In the genomic region with DNA sequence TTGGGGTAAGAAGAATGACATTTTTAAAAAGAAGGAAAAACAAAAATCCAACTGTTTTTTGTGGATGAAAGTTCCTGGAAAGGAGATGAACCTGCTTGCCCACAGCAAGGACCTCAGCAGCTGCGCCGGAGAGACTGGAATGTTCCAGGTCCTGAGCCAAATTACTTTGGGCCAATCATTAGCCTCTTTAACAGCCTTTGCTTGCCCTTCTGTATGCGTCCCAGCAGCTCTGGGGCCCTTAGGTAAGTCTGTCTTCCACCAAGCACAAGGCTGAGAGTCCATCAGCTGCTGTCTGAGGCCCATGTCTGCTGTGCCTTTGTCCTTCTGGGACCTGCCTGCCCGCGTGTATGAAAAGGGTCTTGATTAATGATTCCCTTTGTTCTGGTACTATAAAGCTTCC, we compare ENCODE assay signal across 9 mouse cellular contexts.
A peak's percentile ranks its signal among the peaks of the same experiment; 100 is the strongest.
DNase-seq lines count a peak whose midpoint lies in the region; ATAC-seq lines count a peak whose summit lies in the region.
"Had no signal": no experiment of that assay in that cellular context is flagged by ENCODE, and none has a peak within 500 bp of the region (broad histone marks: within the 10 kb centered on the region; RNA-seq: fewer than 3 reads in every experiment).

No protein-coding gene starts in this region.

- no peaks in the 10 kb centered on the region for H3K9me3 ChIP-seq in neural tube, embryonic 11.5 days (ENCODE audit: control insufficient read depth, low read length)
- no peaks in the 10 kb centered on the region for H3K9me3 ChIP-seq in heart, embryonic 15.5 days (replicated peaks)
- H3K9me3 ChIP-seq in stomach, embryonic 16.5 days (replicated peaks; ENCODE audit: control insufficient read depth, low read length): no peaks in the 10 kb centered on the region

- H3K27me3 ChIP-seq in neural tube, embryonic 11.5 days (ENCODE audit: control insufficient read depth, insufficient read depth, low read length): no peaks in the 10 kb centered on the region
- no peaks in the 10 kb centered on the region for H3K27me3 ChIP-seq in heart, embryonic 15.5 days
- no peaks in the 10 kb centered on the region for H3K27me3 ChIP-seq in stomach, embryonic 16.5 days (ENCODE audit: control insufficient read depth, insufficient read depth, low read length)
- H3K27me3 ChIP-seq: Patski had no signal

- H3K4me1 ChIP-seq in neural tube, embryonic 11.5 days (ENCODE audit: control insufficient read depth, insufficient read depth, low read length): peaks cover 3% of the 10 kb centered on the region; the same call in 1 of the 2 replicates
- H3K4me1 ChIP-seq in heart, embryonic 15.5 days (replicated peaks): peaks cover 45% of the 10 kb centered on the region
- peaks cover 22% of the 10 kb centered on the region for H3K4me1 ChIP-seq in stomach, embryonic 16.5 days (ENCODE audit: control insufficient read depth, insufficient read depth, low read length)

- H3K4me2 ChIP-seq in neural tube, embryonic 11.5 days (ENCODE audit: low read depth): no peak overlapping the region
- H3K4me2 ChIP-seq in heart, embryonic 15.5 days: no peak overlapping the region
- no peak overlapping the region for H3K4me2 ChIP-seq in stomach, embryonic 16.5 days (ENCODE audit: low read depth, low read length)

- WGBS in neural tube, embryonic 11.5 days: 38% methylated on average over 5 of the region's 5 CpGs
- WGBS in heart, embryonic 15.5 days: 55% methylated on average over 5 of the region's 5 CpGs
- 35% methylated on average over 5 of the region's 5 CpGs for WGBS in stomach, embryonic 16.5 days

- DNase-seq in neural tube, embryonic 11.5 days (ENCODE audit: low spot score): peak; percentile 62
- DNase-seq in neural tube, embryonic 10.5 days (ENCODE audit: extremely low spot score, low spot score): no peak
- peak; percentile 81 to 95 for DNase-seq in kidney, postnatal 25 days
- DNase-seq in cerebellum, postnatal 4 days (ENCODE audit: low spot score in 2 of 2): no peak
- DNase-seq in thymus, postnatal 25 days: no peak
- no peak for DNase-seq in left cerebral cortex, postnatal 10 days (ENCODE audit: extremely low spot score in 1 of 2, low spot score in 2 of 2)

- H3K36me3 ChIP-seq in neural tube, embryonic 11.5 days (ENCODE audit: control insufficient read depth, insufficient read depth, low read length): no peaks in the 10 kb centered on the region
- H3K36me3 ChIP-seq in heart, embryonic 15.5 days: no peaks in the 10 kb centered on the region
- no peaks in the 10 kb centered on the region for H3K36me3 ChIP-seq in stomach, embryonic 16.5 days (ENCODE audit: control insufficient read depth, insufficient read depth, low read length)

- intact Hi-C loops in left cerebral cortex, postnatal 10 days (cut with DNase I): no loop called here

- no peak overlapping the region for H3K9ac ChIP-seq in neural tube, embryonic 11.5 days (ENCODE audit: low read length)
- no peak overlapping the region for H3K9ac ChIP-seq in heart, embryonic 15.5 days
- H3K9ac ChIP-seq in stomach, embryonic 16.5 days (ENCODE audit: low read length): no peak overlapping the region

- peak; percentile 60; the same call in 1 of the 2 replicates for ATAC-seq in neural tube, embryonic 11.5 days (ENCODE audit: insufficient read depth, low FRiP score, low TSS enrichment)
- no peak for ATAC-seq in heart, embryonic 15.5 days (replicated peaks; ENCODE audit: insufficient number of reproducible peaks, insufficient read depth, low FRiP score, low read depth)
- ATAC-seq in stomach, embryonic 16.5 days (ENCODE audit: insufficient read depth, low FRiP score): 0 out of 2 replicates have a peak, but pooled peaks have one; percentile 27
- ATAC-seq: Patski had no signal

- H3K4me3 ChIP-seq in neural tube, embryonic 11.5 days (ENCODE audit: low read depth, low read length): no peak overlapping the region
- no peak overlapping the region for H3K4me3 ChIP-seq in heart, embryonic 15.5 days
- no peak overlapping the region for H3K4me3 ChIP-seq in stomach, embryonic 16.5 days (replicated peaks; ENCODE audit: low read length)

- H3K27ac ChIP-seq in neural tube, embryonic 11.5 days (ENCODE audit: low read depth, low read length): no peak overlapping the region
- peak overlapping the region; percentile 17; the same call in 1 of the 2 replicates for H3K27ac ChIP-seq in heart, embryonic 15.5 days
- H3K27ac ChIP-seq in stomach, embryonic 16.5 days (ENCODE audit: low read length): peak overlapping the region; percentile 77

Comparison
In these comparisons a context has a peak if more than half of its experiments do, and no peak if none do; other contexts are left out.
1. DNase-seq: peak in neural tube, embryonic 11.5 days (single experiment) and kidney, postnatal 25 days (2 of 2); none in neural tube, embryonic 10.5 days (single experiment), cerebellum, postnatal 4 days (0 of 2), thymus, postnatal 25 days (single experiment) and left cerebral cortex, postnatal 10 days (0 of 2).